Mouse (Mus musculus) lung, postnatal 14 days (tissue): ENCODE measurements at regions not wholly inside any gene's neighbourhood (a gene's known extent, or its start where the extent isn't known, plus 50 kb on each side); places are given as distances from the start of the nearest gene placed in this dataset.

Experiments used
- DNase-seq: peaks from one replicate; pipeline ENCODE4 v3.0.0; 2021

- no peak for DNase-seq
Measured at GRCm38 (mm10) chr5:43048196-43049050, 184.5 kb upstream of the Cpeb2 start.

- no peak for DNase-seq
Measured at GRCm38 (mm10) chr5:43049381-43050301, 183.3 kb upstream of the Cpeb2 start.

GRCm38 (mm10) chr5:43050961-43051517 lies 181.9 kb upstream of the Cpeb2 start:
- DNase-seq, result no peak

GRCm38 (mm10) chr5:43052668-43053067 lies 180.3 kb upstream of the Cpeb2 start:
- DNase-seq, result no peak

- DNase-seq, result no peak
Measured at GRCm38 (mm10) chr5:43054586-43054985, 178.4 kb upstream of the Cpeb2 start.

GRCm38 (mm10) chr5:43055111-43055710 lies 177.8 kb upstream of the Cpeb2 start:
- no peak for DNase-seq

- DNase-seq, result no peak
Measured at GRCm38 (mm10) chr5:43056486-43056885, 176.5 kb upstream of the Cpeb2 start.

GRCm38 (mm10) chr5:43061243-43061642 lies 171.7 kb upstream of the Cpeb2 start:
- DNase-seq, result no peak

GRCm38 (mm10) chr5:43061797-43062391 lies 171.1 kb upstream of the Cpeb2 start:
- no peak for DNase-seq

GRCm38 (mm10) chr5:43062499-43062898 lies 170.5 kb upstream of the Cpeb2 start:
- no peak for DNase-seq

- DNase-seq, result no peak
Measured at GRCm38 (mm10) chr5:43063386-43063785, 169.6 kb upstream of the Cpeb2 start.

- no peak for DNase-seq
Measured at GRCm38 (mm10) chr5:43071541-43071940, 161.4 kb upstream of the Cpeb2 start.

- DNase-seq, result no peak
Measured at GRCm38 (mm10) chr5:43072340-43072739, 160.6 kb upstream of the Cpeb2 start.

GRCm38 (mm10) chr5:43074536-43074935 lies 158.4 kb upstream of the Cpeb2 start:
- no peak for DNase-seq

- no peak for DNase-seq
Measured at GRCm38 (mm10) chr5:43080252-43080651, 152.7 kb upstream of the Cpeb2 start.

- DNase-seq, result peak; percentile 32
Measured at GRCm38 (mm10) chr5:43081561-43082534, 151.1 kb upstream of the Cpeb2 start.

GRCm38 (mm10) chr5:43087077-43087476 lies 145.9 kb upstream of the Cpeb2 start:
- DNase-seq, result no peak

GRCm38 (mm10) chr5:43087907-43088387 lies 145.0 kb upstream of the Cpeb2 start:
- no peak for DNase-seq

GRCm38 (mm10) chr5:43088650-43089397 lies 144.1 kb upstream of the Cpeb2 start:
- DNase-seq, result no peak

- DNase-seq, result no peak
Measured at GRCm38 (mm10) chr5:43089475-43089874, 143.5 kb upstream of the Cpeb2 start.
